13 mouse cellular contexts compared by ENCODE assay signal in the genomic region with DNA sequence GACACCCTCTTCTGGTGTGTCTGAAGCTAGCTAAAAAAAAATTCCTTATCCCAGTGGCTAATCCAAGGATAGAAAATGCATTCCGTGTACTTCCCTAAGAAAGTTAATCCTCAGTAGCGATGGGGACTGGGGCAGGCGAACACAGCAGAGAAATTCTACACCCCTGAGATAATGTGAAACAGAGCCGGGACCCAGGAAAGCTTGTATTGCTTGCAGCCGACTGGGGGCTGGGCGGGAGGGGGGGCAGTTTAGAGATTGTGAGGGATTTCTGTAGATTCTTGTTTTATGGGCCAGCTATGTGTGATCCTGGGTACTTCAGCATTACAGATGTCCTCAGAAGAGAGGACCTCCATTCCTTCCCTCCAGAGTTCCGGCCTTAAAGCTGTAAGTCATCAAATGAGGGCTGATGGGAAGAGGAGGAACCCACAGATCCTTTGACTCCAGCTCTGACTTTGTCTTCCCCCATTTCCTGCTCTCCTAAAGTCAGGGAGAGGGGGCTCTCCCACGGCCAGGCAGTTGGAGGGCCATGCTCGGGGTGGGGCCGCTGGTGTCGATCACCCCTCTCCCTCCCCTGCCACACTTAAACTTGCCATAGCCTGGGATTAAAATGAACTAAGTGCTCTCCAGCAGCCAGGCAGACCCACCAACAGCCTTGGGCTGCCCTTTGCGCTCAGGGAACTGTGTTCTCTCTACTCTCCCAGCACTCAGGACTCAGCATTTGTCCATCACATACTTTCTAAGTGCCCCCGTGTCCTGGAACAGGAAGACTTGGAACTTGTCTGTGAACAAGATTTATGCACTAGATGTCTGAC. TPM values are rescaled to one million over a fixed set of nuclear protein-coding genes. Genes with fewer than 3 reads are reported as not detected.
DNase-seq lines count a peak whose midpoint lies in the region; ATAC-seq and TF ChIP-seq lines count a peak whose summit lies in the region.
"Had no signal": no experiment of that assay in that cellular context is flagged by ENCODE, and none has a peak within 500 bp of the region (broad histone marks: within the 10 kb centered on the region; RNA-seq: fewer than 3 reads in every experiment).

No protein-coding gene starts in this region.

- no peak for DNase-seq in heart, embryonic 10.5 days (ENCODE audit: low spot score)
- DNase-seq in heart, adult 2 months: no peak
- peak; percentile 33 for DNase-seq in kidney, postnatal 14 days
- DNase-seq in kidney, postnatal 25 days: no peak
- DNase-seq in neural tube, embryonic 10.5 days (ENCODE audit: extremely low spot score, low spot score): peak; percentile 39
- no peak for DNase-seq in layer of hippocampus, adult 8-10 months (ENCODE audit: low spot score in 2 of 2)
- DNase-seq in gastrocnemius, postnatal 36 days: no peak
- DNase-seq: adrenal gland, postnatal 36 days; cerebellum, postnatal 25 days; right cerebral cortex, postnatal 25 days; thymus, adult 18-20 months had no signal

- no peaks in the 10 kb centered on the region for H3K79me2 ChIP-seq in heart, adult 2 months (replicated peaks; ENCODE audit: control insufficient read depth, insufficient read depth, low read length)

- 0 out of 2 replicates have a peak overlapping the region, but pooled peaks have one; percentile 16 for H3K4me2 ChIP-seq in embryonic facial prominence, embryonic 12.5 days (replicated peaks)
- H3K4me2 ChIP-seq: hindbrain, embryonic 13.5 days had no signal

- H3K27me3 ChIP-seq in heart, embryonic 10.5 days (ENCODE audit: insufficient read depth, poor library complexity, severe bottlenecking): no peaks in the 10 kb centered on the region
- no peaks in the 10 kb centered on the region for H3K27me3 ChIP-seq in heart, adult 2 months (ENCODE audit: control insufficient read depth, insufficient read depth, low read length)
- no peaks in the 10 kb centered on the region for H3K27me3 ChIP-seq in embryonic facial prominence, embryonic 12.5 days
- H3K27me3 ChIP-seq: hindbrain, embryonic 13.5 days had no signal

- peaks cover 70% of the 10 kb centered on the region for H3K4me1 ChIP-seq in heart, embryonic 10.5 days
- H3K4me1 ChIP-seq in heart, adult 2 months (ENCODE audit: control insufficient read depth, insufficient read depth, low read length): peaks cover 8% of the 10 kb centered on the region; the same call in 1 of the 2 replicates
- peaks cover 77% of the 10 kb centered on the region for H3K4me1 ChIP-seq in embryonic facial prominence, embryonic 12.5 days

- no peak overlapping the region for H3K4me3 ChIP-seq in heart, embryonic 10.5 days
- H3K4me3 ChIP-seq in heart, adult 2 months: no peak overlapping the region
- no peak overlapping the region for H3K4me3 ChIP-seq in embryonic facial prominence, embryonic 12.5 days
- H3K4me3 ChIP-seq: hindbrain, embryonic 13.5 days had no signal

- no peak for TF ChIP-seq CTCF in heart, adult 2 months (IDR thresholded peaks at IDR 0.05)

- no peak for ATAC-seq in embryonic facial prominence, embryonic 12.5 days (ENCODE audit: insufficient number of reproducible peaks, insufficient read depth, low FRiP score, low TSS enrichment)

- H3K9ac ChIP-seq in heart, adult 2 months (ENCODE audit: low read depth, low read length): no peak overlapping the region
- H3K9ac ChIP-seq in embryonic facial prominence, embryonic 12.5 days: 0 out of 2 replicates have a peak overlapping the region, but pooled peaks have one; percentile 0

- no peak for TF ChIP-seq EP300 in heart, adult 2 months (IDR thresholded peaks at IDR 0.05; ENCODE audit: insufficient read depth, low read depth, low read length)

- H3K36me3 ChIP-seq in heart, embryonic 10.5 days: no peaks in the 10 kb centered on the region
- H3K36me3 ChIP-seq in heart, adult 2 months (ENCODE audit: control insufficient read depth, insufficient read depth, low read length): no peaks in the 10 kb centered on the region
- H3K36me3 ChIP-seq in embryonic facial prominence, embryonic 12.5 days: no peaks in the 10 kb centered on the region
- H3K36me3 ChIP-seq: hindbrain, embryonic 13.5 days had no signal

- no peaks in the 10 kb centered on the region for H3K9me3 ChIP-seq in heart, embryonic 10.5 days
- no peaks in the 10 kb centered on the region for H3K9me3 ChIP-seq in embryonic facial prominence, embryonic 12.5 days
- H3K9me3 ChIP-seq: hindbrain, embryonic 13.5 days had no signal

- peak overlapping the region; percentile 49 for H3K27ac ChIP-seq in heart, embryonic 10.5 days
- H3K27ac ChIP-seq in heart, adult 2 months: no peak overlapping the region
- peak overlapping the region; percentile 98 for H3K27ac ChIP-seq in embryonic facial prominence, embryonic 12.5 days

- 38% methylated on average over 13 of the region's 13 CpGs for WGBS in heart, embryonic 10.5 days
- 68% methylated on average over 13 of the region's 13 CpGs for WGBS in heart, adult 2 months
- WGBS in embryonic facial prominence, embryonic 12.5 days: 20% methylated on average over 13 of the region's 13 CpGs

- intact Hi-C loops in heart, adult 2 months (cut with DNase I): no loop called here
- intact Hi-C loops in gastrocnemius, postnatal 36 days (cut with DNase I): loop anchor here (5.0 kb wide), 1 partner anchor 48 kb away; no protein-coding TSS in a partner anchor

- TF ChIP-seq POLR2A in heart, adult 2 months (IDR thresholded peaks at IDR 0.05; ENCODE audit: insufficient read depth, low read depth, low read length): no peak

RNA-seq across cellular contexts. Expression of gene Dusp7, which starts 27.7 kb away (rescaled TPM):
- polyA plus RNA-seq in heart, embryonic 10.5 days (2016; fragmentation: Nextera tagmentation; extraction: Ambion mirVana): 14.4 and 21.0 TPM in 2 replicates
- total RNA-seq in heart, adult 2 months (2021): 10 to 100 TPM; 47.6 to 64.9 TPM
- polyA plus RNA-seq in heart, adult 2 months (2012; rRNA removed): 102 and 118 TPM in 2 replicates
- polyA plus RNA-seq in embryonic facial prominence, embryonic 12.5 days (2016; fragmentation: Nextera tagmentation; extraction: Ambion mirVana): 51.1 and 59.2 TPM in 2 replicates
- total RNA-seq in layer of hippocampus, adult 8-10 months (2022): 10 to 100 TPM; 78.0 to 84.8 (median 80.5) TPM
- 10 to 100 TPM; 24.9 to 28.3 TPM for total RNA-seq in gastrocnemius, postnatal 36 days (2021)

RNA-seq across cellular contexts. Expression of gene Poc1a, which starts 59.8 kb away (rescaled TPM):
- 36.5 and 42.3 TPM in 2 replicates for polyA plus RNA-seq in heart, embryonic 10.5 days (2016; fragmentation: Nextera tagmentation; extraction: Ambion mirVana)
- total RNA-seq in heart, adult 2 months (2021): 1 to 10 TPM; 3.2 to 4.0 TPM
- polyA plus RNA-seq in heart, adult 2 months (2012; rRNA removed): 5.9 and 6.2 TPM in 2 replicates
- 25.7 and 27.9 TPM in 2 replicates for polyA plus RNA-seq in embryonic facial prominence, embryonic 12.5 days (2016; fragmentation: Nextera tagmentation; extraction: Ambion mirVana)
- total RNA-seq in layer of hippocampus, adult 8-10 months (2022): 10 to 100 TPM; 14.7 to 17.7 (median 16.2) TPM
- total RNA-seq in gastrocnemius, postnatal 36 days (2021): 1 to 10 TPM; 1.5 to 1.7 TPM

Comparison
In these comparisons a context has a peak if more than half of its experiments do, and no peak if none do; other contexts are left out.
1. DNase-seq: peak in kidney, postnatal 14 days (single experiment) and neural tube, embryonic 10.5 days (single experiment); none in heart, embryonic 10.5 days (single experiment), heart, adult 2 months (0 of 2), kidney, postnatal 25 days (0 of 2), layer of hippocampus, adult 8-10 months (0 of 2) and gastrocnemius, postnatal 36 days (0 of 2).